Mouse (Mus musculus) kidney, postnatal 4 days (tissue): ENCODE measurements around the gene Swt1.

Experiments used
- DNase-seq, 2 experiments: peaks; one replicate each; pipeline ENCODE4 v3.0.0; 2021; ENCODE audit warnings: mixed read lengths in 2 of 2

Gene Swt1

DNA sequence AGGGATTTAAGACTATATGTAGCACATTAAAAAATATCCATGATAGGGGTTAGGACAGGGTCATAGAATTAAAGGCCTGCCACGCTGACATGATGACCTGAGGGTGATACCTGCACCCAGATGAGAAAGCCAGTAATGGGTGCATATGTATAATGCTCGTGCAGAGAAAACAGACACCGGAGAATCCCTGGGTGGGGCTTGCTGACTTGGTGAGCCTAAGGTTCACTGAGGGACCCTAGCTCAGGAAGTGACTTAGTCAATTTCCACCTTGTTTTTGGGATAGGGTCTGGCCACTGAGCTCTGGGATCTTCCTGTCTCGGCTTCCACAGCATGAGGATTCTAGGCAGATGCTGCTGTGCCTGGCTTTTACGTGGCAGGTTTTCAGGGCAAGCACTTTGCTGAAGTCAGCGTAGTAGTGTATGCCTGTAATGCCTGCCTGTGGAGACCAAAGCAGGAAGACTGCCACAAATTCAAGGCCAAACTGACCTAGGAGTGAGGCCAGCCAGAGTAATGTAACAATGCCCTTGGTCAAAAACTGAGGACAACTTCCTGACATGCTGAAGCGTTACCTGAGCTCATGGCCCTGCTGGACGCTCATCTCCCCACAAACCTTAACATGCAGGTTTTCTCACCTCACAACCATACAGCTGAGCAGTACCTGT is 61.2 kb downstream of the Swt1 start:
- DNase-seq: no peak

DNA sequence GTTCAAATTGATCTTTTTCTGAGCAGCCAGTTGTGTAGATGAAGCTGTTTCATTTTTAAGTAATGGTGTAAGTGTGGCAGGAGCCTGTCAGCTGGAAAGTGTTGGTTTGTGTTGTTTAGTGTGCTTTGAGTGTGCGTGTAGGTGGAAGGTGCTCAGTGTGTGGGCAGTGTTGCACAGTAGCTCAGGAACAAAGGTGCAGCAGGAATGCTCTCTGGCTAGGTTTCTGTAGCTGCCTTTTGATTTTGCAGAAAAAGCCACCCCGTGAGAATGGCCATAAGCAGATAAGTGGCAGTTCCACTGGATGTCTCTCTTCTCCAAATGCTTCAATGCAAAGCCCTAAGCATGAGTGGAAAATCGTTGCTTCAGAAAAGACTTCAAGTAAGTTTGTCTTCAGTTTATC is 68.9 kb downstream of the Swt1 start:
- no peak for DNase-seq

DNA sequence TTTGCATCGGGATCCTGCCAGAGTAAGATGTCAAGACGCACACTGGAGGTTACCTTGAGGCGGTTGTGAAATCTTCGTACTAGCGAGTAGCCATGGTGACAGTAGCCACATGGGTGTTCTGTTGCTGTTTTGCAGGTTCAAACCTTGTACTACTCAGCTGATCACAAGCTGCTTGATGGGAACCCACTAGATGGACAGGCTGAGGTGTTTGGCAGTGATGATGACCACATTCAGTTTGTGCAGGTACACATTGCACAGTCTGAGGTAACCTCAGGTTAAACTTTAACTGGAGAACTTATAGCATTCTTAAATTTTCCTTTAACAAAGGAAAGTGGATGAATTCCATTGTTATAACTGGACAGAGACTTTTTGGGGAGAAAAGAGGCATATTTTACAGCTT is 72.3 kb downstream of the Swt1 start:
- DNase-seq: no peak

DNA sequence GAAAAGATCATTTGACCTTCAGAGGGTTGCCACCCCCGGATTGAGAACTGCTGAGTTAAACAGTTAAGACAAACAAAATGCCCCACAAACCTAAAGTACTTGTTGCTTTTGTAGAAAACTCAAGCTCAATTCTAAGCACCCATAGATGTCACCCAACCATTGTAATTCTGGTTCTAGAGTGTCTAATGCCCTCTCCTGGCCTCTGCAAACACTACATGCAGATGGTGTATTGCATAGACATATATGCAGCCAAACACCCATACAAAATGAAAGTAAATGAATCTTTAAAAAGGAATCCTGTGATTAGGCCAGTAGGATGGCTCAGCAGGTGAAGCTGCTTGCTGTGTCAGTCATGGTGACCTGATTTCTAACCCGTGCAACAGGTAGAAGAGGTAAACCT is 75.3 kb downstream of the Swt1 start:
- peak; percentile 56 to 66 for DNase-seq

DNA sequence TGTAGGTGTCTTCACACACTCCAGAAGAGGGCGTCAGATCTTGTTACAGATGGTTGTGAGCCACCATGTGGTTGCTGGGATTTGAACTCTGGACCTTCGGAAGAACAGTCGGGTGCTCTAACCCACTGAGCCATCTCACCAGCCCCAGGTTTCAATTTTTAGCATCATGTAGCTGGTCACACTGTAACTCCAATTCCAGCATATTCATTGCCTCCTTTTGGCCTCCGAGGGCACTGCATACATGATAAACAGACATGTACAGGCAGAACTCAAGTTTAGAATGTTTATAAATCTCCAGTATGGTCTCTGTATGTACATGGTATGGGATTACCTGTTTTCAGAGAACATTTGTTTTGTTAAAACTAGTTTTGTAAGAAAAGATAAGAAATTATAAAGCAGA is 80.0 kb downstream of the Swt1 start:
- DNase-seq: peak in 1 of 2 experiments; percentile 49

DNA sequence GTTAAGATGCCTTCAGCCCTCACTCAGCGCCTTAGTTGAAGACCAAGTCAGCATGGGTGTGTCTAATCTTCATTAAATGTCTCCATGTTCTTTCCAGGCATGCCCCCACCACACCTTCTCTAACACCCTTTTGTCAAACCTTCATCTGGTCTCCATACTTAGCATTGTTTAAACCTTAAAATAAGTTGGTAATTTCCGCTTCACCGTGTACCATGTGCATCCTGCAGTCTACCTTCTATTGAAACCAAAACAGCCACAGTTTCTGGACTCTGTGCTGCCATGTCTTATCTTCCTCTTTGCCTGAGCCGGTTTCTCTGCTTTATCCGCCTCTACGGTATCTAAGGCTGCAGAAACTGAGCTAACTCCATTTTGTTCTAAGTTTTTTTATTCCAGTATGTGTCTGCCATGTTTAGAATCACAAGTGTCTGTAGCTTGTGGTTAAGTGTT is 81.6 kb downstream of the Swt1 start:
- DNase-seq: no peak

DNA sequence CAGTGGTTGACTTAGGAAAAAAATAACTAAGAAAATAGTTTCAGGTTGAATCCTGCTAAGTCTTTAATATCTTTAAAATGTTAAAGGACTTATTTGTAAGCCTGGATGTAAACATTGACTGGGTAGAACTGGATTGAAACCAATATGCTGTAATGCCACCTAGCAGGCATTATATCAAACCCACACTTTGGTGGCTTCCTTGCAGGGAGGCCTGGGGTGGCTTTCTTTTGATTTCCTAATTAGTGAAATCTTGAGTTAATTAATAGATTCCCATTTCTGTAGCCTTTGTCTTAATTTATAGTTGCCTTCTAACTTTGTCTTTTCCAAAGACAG is 82.4 kb downstream of the Swt1 start:
- DNase-seq: no peak

DNA sequence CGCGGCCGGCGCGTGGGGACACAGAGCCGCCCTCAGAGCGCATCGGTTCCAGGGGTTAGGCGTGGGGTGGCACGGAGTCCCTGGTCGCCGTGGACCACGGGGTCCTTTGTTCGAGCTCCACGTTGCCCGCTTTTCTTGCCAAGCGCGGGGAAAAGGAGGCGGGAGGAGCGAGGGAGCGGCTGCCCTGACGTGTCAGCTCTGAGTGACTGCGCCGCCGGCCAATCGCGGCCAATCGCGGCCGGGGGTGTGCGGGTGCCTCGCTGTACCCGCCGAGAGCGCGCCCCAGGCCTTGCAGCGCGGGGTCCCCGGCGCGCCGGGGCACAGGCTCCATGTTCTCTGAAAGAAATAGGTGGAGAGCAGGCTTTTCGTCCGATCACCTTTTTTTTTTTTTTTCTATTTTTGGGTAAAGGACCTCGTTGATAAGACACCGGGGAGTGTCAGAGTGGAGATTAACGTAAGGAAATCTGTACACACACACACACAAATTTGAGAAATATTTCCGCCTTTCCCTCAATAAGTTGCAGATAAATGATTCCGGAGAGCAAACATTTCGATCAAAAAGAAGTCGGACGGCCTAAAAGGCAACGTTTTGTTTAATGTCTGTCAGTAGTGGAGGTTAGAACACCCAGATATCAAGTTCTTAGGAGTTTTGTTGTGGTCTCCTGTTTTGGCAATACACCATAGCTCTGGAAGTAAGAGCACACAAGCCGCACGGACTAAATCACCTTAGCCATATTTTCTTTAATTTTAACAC is 83.0 kb downstream of the Swt1 start:
- DNase-seq: peak; percentile 97 to 98

DNA sequence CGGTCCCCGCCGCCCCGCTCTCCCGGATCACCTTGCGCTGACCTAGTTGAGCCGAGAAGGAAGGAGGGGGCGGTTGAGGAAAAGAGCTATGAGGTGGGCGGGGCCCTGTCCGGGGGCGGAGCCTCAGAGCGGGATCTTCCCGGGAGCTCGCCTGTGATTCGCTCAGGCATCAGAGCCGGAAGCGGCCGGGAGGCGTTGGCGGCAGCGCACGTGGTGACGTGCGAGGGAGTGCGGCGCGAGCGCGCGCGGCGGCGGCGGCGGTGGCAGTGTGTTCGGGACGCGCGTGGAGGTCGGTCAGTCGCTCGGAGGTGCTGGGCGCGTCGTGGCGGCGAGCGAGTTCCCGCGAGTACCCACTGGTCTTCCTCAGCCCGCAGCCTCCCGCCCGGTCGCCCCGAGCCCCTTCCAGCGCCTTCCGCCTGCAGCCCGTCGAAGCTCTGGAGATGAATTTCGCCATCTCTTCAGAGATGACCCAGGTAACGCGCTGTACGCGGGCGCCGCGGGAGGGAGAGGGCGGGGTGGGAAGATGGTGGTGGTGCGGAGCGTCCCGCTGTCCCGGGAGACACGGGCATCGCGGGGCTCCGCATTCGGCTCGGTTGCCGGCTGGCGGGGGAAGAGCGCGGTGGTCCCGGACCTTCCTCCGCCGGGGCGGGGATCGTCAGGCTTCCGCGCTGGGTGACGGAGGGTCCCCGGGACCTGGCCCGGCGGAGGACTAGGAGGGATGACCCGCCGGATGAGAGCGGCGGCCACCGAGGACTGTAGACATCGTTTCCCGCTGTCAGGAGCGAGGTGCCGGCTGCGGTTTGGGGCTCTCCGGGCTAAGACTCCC is 83.8 kb downstream of the Swt1 start, which contains the start of gene Ivns1abp:
Gene Ivns1abp, plus strand, starts transcription at position 195 of the 826 bp plus-strand sequence.
- DNase-seq: peak; percentile 99

DNA sequence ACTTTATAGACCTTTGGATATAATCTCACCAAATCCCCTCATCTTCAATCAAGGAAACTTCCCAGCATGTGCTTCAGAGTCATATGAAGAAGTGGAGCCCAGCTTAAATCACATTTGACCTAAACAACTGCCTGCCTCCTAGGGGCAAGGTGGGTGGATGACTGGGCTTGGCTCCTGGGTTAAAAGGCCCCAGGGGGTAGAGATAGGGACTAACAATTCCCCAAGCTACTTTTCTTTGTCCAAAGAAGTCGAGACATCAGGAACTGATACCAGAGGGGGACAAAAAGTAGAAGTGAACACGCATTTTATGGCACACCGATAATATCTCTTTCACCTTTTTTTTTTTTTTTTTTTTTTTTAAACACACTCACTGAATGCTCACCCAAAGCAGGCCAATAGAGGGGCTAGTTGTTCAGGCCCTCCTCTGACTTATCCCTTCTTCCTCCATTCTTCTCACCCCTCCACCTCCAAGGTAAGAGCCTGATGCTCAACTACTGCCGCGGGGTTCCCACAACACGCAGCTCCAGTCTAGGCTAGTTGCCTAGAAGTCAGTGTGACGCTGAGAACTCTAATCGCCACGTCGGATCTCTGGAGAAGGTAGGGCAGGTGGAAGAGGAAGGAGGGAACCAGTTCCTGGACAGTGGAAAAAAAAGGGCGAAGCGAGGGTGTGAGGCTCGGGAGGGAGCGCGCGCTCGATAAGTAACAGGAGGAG is 84.5 kb downstream of the Swt1 start:
- peak in 1 of 2 experiments; percentile 44 for DNase-seq

DNA sequence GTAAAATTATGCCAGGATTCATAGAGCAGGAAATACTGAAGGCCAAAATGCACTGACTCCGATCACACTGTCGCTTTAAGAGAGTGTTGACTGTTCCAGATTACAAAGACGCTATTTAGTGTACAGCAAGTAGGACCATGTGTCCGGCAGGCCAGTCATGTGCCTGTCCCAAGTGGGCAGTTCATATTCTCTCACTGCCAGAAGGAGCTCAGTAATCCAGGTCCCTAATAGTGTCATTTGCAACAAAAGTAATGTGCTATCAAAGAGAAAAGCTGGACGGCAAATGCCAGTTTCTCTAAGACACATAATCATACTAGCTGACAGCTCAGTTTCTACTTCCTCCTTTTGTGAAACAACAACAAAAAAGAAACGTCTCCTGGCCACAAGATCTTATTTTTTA is 85.3 kb downstream of the Swt1 start:
- peak in 1 of 2 experiments; percentile 33 for DNase-seq

DNA sequence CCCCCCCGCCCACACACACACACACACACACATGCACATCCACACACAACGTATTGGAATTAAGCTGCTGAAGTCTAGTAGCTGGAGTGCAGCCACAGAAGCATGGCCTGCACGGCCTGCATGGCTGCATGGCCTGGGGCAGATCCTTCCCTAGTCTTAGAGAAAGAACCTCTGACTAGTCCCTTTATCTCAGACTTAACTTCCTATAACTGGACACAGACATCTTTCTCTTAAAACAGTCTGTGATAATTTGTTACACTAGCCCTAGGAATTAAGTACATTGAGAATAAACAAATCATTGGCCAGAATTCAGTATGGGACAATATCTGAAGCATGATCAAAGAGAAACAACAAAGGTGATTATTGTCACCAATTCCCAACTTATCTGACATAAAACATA is 85.9 kb downstream of the Swt1 start:
- DNase-seq: no peak

DNA sequence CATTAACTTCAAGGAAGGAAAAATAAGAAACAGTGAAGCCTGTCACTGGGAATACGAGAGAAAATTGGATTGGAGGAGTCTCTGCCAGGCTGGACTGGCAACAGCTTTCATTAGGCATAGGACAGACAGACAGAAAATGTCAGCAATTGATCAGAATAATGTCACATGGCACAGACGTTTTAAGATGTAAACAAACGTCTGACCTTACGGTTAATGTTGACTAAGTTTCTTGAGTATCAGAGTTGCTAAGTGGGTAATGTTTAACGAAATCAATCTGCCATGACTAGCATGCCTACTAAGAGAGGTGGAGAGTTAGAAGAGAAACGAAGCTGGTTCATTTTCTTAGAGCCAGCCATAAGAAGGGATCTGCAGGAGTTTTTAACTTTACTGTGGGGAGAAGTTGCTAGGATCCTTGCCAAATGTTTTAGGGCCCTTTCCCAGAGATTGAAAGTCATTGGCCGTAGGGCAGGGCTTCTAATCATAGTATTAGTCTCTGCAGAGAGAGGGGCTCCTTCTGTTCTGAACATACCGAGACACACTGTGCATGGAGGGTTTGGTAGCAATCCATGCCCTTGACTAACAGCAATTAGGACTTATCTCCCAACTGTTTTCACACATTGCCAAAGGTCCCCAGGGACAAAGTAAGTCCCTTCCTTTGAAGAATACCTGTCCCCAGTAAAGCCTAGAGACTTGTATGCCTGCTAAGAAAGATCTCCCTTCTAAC is 86.8 kb downstream of the Swt1 start:
- no peak for DNase-seq

DNA sequence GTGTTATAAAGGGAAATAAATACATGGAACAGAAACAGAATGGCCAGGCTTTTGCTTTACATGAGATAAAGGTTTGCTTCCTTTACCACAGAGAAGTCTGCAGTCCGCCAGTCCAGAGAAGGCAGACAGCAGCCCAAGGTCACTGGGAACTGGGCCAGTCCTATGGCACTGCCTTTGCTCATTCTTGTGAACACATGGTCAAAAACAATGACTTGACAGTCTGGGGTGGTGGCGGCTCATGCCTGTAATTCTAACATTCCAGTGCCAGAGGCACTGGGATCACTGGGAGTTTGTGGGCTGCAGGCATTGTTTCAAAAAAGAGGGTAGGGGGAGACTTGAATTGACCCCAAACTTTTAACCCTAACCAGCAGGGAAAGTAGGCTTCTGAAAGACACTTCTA is 89.3 kb downstream of the Swt1 start:
- DNase-seq: peak; percentile 33 to 55

DNA sequence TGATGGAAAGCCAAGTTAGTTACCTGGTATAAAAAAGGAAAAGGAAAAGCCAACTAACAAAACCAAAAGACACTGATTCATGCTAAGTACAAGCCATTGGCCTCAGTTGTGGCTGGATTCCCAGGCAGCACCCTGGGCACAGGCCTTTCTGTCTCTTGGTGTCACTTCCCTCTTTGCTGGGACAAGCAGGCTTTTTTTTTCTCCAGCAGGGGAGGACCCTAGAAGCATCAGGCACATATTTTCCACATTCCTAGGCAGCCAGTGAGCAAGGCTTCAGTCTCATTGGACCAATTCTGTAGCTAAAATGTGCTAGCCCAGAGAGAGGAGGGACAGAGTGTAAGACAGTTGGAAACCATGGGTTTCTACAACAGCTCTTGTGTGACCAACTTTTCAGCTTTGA is 90.0 kb downstream of the Swt1 start:
- no peak for DNase-seq

DNA sequence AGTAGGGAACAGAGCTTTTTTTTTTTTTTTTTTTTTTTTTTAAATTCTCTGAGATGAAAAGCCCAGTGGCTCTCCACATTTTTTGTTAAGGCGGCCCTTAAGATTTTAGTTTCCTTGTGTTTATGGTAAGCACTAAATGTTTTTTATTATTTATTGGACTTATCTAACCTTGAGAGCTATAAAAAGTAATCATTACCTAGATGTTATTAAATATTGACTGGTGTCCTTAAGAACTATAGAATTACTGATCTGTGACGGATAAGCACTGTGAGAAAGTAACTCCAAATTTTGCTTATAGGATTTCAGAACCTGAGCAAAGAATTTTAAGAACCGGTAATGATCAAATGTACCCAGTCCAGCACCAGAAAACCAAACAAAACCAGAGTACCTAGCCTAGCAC is 95.4 kb downstream of the Swt1 start:
- no peak for DNase-seq

DNA sequence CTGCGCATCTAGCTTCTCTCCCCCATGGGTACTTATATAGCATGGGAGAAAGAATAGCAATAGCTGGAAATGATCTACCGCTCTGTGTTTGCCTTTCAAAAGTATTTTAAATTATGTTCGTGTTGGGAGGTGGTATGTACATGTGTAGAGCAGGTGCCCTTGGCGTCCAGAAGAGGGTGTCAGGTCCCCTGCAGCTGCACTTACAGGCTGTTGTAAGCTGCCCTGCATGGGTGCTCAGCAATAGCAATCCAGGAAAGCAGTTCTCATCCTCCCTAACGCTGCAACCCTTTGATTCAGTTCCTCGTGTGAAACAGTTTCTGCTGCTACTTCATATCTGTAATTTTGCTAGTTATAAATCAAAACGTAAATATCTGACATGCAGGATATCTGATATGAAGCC is 98.7 kb downstream of the Swt1 start:
- no peak for DNase-seq

DNA sequence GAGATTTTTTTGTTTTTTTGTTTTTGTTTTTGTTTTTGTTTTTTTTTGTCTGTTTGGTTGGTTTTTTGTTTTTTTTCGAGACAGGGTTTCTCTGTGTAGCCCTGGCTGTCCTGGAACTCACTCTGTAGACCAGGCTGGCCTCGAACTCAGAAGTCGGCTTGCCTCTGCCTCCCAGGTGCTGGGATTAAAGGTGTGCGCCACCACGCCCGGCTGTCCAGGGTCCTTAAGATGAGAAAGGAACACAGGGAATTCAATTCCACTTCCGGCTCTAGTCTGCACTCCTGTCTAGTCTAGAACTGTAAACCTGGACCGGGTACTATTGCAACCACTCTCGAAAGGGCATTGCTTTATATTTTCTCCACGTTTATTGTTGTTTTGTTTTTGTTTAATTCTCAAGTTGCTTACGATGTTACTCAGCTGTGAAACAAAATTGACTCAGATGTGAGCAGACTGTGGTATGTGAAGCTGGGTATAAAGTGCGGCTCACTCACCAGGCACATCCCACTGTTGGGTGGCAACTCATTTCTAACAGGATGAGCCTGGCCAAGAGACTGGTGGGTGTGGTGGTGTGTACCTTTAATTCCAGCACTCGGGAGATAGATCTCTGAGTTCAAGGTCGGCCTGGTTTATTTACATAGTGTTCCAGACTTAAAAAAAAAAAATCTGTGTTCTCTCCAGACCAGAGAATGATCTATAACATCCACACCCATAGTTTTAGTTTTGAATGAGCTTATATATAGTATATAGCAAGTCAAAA is 99.7 kb downstream of the Swt1 start:
- no peak for DNase-seq

DNA sequence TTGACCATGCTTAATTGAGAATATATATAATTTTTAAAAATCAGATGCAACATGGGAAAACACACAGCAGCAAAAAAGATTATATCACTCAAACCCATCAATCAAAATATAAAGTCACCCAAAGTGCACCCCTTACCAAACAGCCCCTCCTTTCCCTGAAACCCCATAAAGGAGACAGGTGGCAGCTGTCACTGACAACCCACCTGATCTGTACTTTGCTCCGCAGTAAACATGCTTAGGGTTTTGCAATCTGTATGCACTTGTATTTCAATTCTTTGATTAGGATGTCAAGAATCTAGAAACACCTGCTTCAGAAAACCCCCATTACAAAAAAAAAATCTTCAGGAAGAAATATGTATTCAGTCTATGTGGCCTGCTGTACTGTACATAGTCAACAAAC is 102.9 kb downstream of the Swt1 start:
- no peak for DNase-seq

DNA sequence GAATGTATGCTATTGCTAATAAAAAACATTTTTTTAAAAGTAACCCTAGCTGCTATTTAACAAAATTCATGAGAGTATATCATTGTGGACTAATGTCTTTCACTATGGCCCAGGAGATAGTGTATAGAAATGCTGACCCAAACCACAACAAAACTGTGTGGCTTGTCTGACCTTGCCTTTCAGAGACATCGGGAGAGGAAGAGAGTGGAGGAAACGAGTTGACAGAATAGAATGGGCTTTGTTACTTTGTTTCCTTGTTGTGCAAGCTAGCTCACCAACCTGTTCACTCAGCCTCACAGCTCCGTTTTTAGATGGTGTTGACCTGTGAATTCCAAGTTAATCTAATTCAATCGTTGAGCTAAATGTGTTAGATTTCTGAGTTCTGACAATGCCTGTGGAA is 107.8 kb downstream of the Swt1 start:
- DNase-seq: no peak

DNA sequence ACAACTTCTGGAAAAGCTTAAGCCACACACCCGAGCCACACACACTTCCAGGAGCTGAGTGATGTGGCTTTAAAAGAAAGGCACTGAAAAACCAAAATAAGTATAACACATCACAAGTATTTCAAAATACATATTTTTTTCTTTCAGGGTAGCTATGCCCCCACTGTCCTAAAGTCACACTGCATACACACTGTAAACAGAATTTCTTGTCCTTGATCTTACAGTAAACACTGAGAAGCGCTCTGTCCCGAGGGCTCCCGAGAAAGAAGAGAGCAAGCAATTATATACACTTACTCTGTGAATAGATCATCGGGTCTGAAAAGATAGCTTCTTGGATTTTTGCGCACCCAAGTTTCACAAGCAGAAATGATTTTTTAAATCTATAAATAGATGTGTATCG is 109.0 kb downstream of the Swt1 start:
- DNase-seq: no peak
